Comparison of ENCODE assay signal across 13 mouse cellular contexts in genomic region chr11:44229996-44230395, GRCm38 (mm10).
A peak's percentile ranks its signal among the peaks of the same experiment; 100 is the strongest.
DNase-seq lines count a peak whose midpoint lies in the region; ATAC-seq lines count a peak whose summit lies in the region.
"Had no signal": no experiment of that assay in that cellular context is flagged by ENCODE, and none has a peak within 500 bp of the region (broad histone marks: within the 10 kb centered on the region; RNA-seq: fewer than 3 reads in every experiment).

No protein-coding gene starts in this region.

- 85% methylated on average over 5 of the region's 5 CpGs for WGBS in embryonic facial prominence, embryonic 14.5 days
- 89% methylated on average over 5 of the region's 5 CpGs for WGBS in embryonic facial prominence, embryonic 10.5 days
- 91% methylated on average over 5 of the region's 5 CpGs for WGBS in hindbrain, embryonic 13.5 days

- no peaks in the 10 kb centered on the region for H3K27me3 ChIP-seq in embryonic facial prominence, embryonic 14.5 days (replicated peaks; ENCODE audit: control insufficient read depth, insufficient read depth, low read length)
- H3K27me3 ChIP-seq in embryonic facial prominence, embryonic 10.5 days (replicated peaks; ENCODE audit: low read depth, poor library complexity, severe bottlenecking) = no peaks in the 10 kb centered on the region
- no peaks in the 10 kb centered on the region for H3K27me3 ChIP-seq in hindbrain, embryonic 13.5 days
- H3K27me3 ChIP-seq: heart, embryonic 13.5 days; stomach, embryonic 15.5 days had no signal

- no peaks in the 10 kb centered on the region for H3K4me1 ChIP-seq in embryonic facial prominence, embryonic 14.5 days (ENCODE audit: control insufficient read depth, insufficient read depth, low read length)
- no peaks in the 10 kb centered on the region for H3K4me1 ChIP-seq in embryonic facial prominence, embryonic 10.5 days
- H3K4me1 ChIP-seq in hindbrain, embryonic 13.5 days (replicated peaks) = no peaks in the 10 kb centered on the region
- H3K4me1 ChIP-seq: heart, embryonic 13.5 days; stomach, embryonic 15.5 days had no signal

- no peak overlapping the region for H3K27ac ChIP-seq in embryonic facial prominence, embryonic 14.5 days (replicated peaks; ENCODE audit: low read depth, low read length)
- H3K27ac ChIP-seq in embryonic facial prominence, embryonic 10.5 days (replicated peaks) = no peak overlapping the region
- H3K27ac ChIP-seq in hindbrain, embryonic 13.5 days = no peak overlapping the region
- H3K27ac ChIP-seq: heart, embryonic 13.5 days; stomach, embryonic 15.5 days had no signal

- intact Hi-C loops in left cerebral cortex, postnatal 36 days (cut with DNase I) = no loop called here

- H3K9me3 ChIP-seq in embryonic facial prominence, embryonic 14.5 days (ENCODE audit: control insufficient read depth, low read length) = no peaks in the 10 kb centered on the region
- H3K9me3 ChIP-seq in embryonic facial prominence, embryonic 10.5 days = no peaks in the 10 kb centered on the region
- H3K9me3 ChIP-seq in hindbrain, embryonic 13.5 days = no peaks in the 10 kb centered on the region
- H3K9me3 ChIP-seq: heart, embryonic 13.5 days; stomach, embryonic 15.5 days had no signal

- no peaks in the 10 kb centered on the region for H3K36me3 ChIP-seq in embryonic facial prominence, embryonic 14.5 days (ENCODE audit: control insufficient read depth, insufficient read depth, low read length)
- no peaks in the 10 kb centered on the region for H3K36me3 ChIP-seq in embryonic facial prominence, embryonic 10.5 days (replicated peaks)
- H3K36me3 ChIP-seq in hindbrain, embryonic 13.5 days = no peaks in the 10 kb centered on the region
- H3K36me3 ChIP-seq: heart, embryonic 13.5 days; stomach, embryonic 15.5 days had no signal

- no peak for ATAC-seq in embryonic facial prominence, embryonic 14.5 days (ENCODE audit: low read depth)
- ATAC-seq in hindbrain, embryonic 13.5 days (ENCODE audit: low FRiP score) = no peak

- no peak overlapping the region for H3K4me2 ChIP-seq in embryonic facial prominence, embryonic 14.5 days (ENCODE audit: low read depth, low read length)
- H3K4me2 ChIP-seq in hindbrain, embryonic 13.5 days = no peak overlapping the region
- H3K4me2 ChIP-seq: heart, embryonic 13.5 days; midbrain, embryonic 11.5 days; stomach, embryonic 15.5 days had no signal

- no peak overlapping the region for H3K9ac ChIP-seq in embryonic facial prominence, embryonic 14.5 days (ENCODE audit: low read depth, low read length)
- H3K9ac ChIP-seq in hindbrain, embryonic 13.5 days = no peak overlapping the region
- H3K9ac ChIP-seq: heart, embryonic 13.5 days; stomach, embryonic 15.5 days had no signal

- H3K4me3 ChIP-seq in embryonic facial prominence, embryonic 14.5 days (ENCODE audit: low read depth, low read length) = no peak overlapping the region
- H3K4me3 ChIP-seq in embryonic facial prominence, embryonic 10.5 days = no peak overlapping the region
- H3K4me3 ChIP-seq in hindbrain, embryonic 13.5 days = no peak overlapping the region
- H3K4me3 ChIP-seq: heart, embryonic 13.5 days; stomach, embryonic 15.5 days had no signal

- DNase-seq in embryonic facial prominence, embryonic 14.5 days (ENCODE audit: low spot score) = peak; percentile 5
- DNase-seq in embryonic facial prominence, embryonic 10.5 days (ENCODE audit: low spot score) = no peak
- peak; percentile 11 for DNase-seq in urinary bladder, postnatal 14 days (ENCODE audit: low spot score)
- DNase-seq in urinary bladder, postnatal 25 days (ENCODE audit: low spot score) = no peak
- DNase-seq in left cerebral cortex, postnatal 36 days (ENCODE audit: low spot score in 2 of 2) = peak; percentile 53 to 71
- DNase-seq in neural tube, embryonic 10.5 days (ENCODE audit: extremely low spot score, low spot score) = no peak
- no peak for DNase-seq in adrenal gland, postnatal 4 days (ENCODE audit: low spot score in 2 of 2)
- DNase-seq: cerebellum, adult 11 months; kidney, adult 2 months had no signal

Comparison
In these comparisons a context has a peak if more than half of its experiments do, and no peak if none do; other contexts are left out.
1. DNase-seq: peak in embryonic facial prominence, embryonic 14.5 days (single experiment), urinary bladder, postnatal 14 days (single experiment) and left cerebral cortex, postnatal 36 days (2 of 2); none in embryonic facial prominence, embryonic 10.5 days (single experiment), urinary bladder, postnatal 25 days (single experiment), neural tube, embryonic 10.5 days (single experiment) and adrenal gland, postnatal 4 days (0 of 2).